Mouse (Mus musculus) MEL (cell line): ENCODE measurements at regions not wholly inside any gene's neighbourhood (a gene's known extent, or its start where the extent isn't known, plus 50 kb on each side); places are given as distances from the start of the nearest gene placed in this dataset.

ENCODE experiments used
- CTCF ChIP-seq, 3 experiments: IDR thresholded peaks in 2 of 3; conservative IDR thresholded peaks in 1 of 3; 2 replicates each; pipeline ENCODE4 v1.5.1; 2011 to 2012; ENCODE audit warnings: low read length in 3 of 3, low read depth in 2 of 3, mild to moderate bottlenecking in 2 of 3, improper control_type of control experiment in 1 of 3, inconsistent platforms in 1 of 3, mixed read lengths in 1 of 3, moderate library complexity in 1 of 3; ENCODE audit not compliant: control insufficient read depth in 1 of 3, insufficient read depth in 1 of 3, poor library complexity in 1 of 3, severe bottlenecking in 1 of 3
- EP300 ChIP-seq, 2 experiments: IDR thresholded peaks; 2 replicates each; pipeline ENCODE4 v1.6.1; 2011; ENCODE audit warnings: improper control_type of control experiment in 2 of 2, low read length in 2 of 2, low read depth in 1 of 2, mild to moderate bottlenecking in 1 of 2
- ZNF384 ChIP-seq: IDR thresholded peaks from 2 replicates; pipeline ENCODE4 v1.6.1; 2012; ENCODE audit warnings: low read depth, mild to moderate bottlenecking, inconsistent platforms, low read length, improper control_type of control experiment

DNA sequence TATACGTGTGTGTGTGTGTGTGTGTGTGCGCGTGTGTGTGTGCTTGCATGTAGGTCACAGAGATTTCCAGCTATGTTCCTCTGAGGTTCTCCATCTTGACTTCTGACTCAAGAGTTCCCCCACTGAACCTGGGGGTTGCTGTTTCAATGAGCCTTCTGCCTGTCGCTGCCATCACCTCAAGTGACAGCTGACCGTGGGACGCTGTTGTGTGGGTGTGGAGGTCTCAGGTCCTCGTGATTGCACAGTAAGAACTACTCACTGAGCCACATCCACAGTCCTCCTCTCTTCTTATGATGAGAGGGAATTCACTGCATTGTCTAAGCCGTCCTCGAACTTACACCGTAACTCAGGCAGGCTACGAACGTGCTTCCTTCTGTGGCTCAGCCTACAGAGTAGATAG is 158.8 kb upstream of the Klf14 start:
- TF ChIP-seq EP300 (IDR thresholded peaks at IDR 0.05; ENCODE audit: low read depth in 1 of 2, low read length in 2 of 2) (no peak), CTCF (IDR thresholded peaks at IDR 0.05 in 2 of 3, conservative IDR thresholded peaks at IDR 0.05 in 1 of 3; ENCODE audit: control insufficient read depth in 1 of 3, insufficient read depth in 1 of 3, low read depth in 2 of 3, low read length in 3 of 3, poor library complexity in 1 of 3, severe bottlenecking in 1 of 3) (no peak), ZNF384 (no peak)
